Mouse (Mus musculus) liver, embryonic 12.5 days (tissue): Measurements from ENCODE around the gene Knstrn. TPM values are rescaled to one million over a fixed set of nuclear protein-coding genes. Genes with fewer than 3 reads are reported as not detected.

ENCODE experiments used
- ATAC-seq: fragments of 200-750 bp; cut with Nextera tagmentation; 2 replicates; pipeline ENCODE4 v1.8.0; 2017; ENCODE audit warnings: moderate number of reproducible peaks, mild to moderate bottlenecking, moderate library complexity
- H3K27ac ChIP-seq: fragments of 300-500 bp; sonication (generic); 2 replicates; pipeline ENCODE4 v1.5.1; 2016; ENCODE audit warnings: mild to moderate bottlenecking
- H3K27me3 ChIP-seq: fragments of 300-500 bp; sonication (generic); replicated peaks from 2 replicates; pipeline ENCODE4 v1.6.1; 2016; ENCODE audit warnings: mild to moderate bottlenecking, moderate library complexity
- H3K36me3 ChIP-seq: fragments of 300-500 bp; sonication (generic); 2 replicates; pipeline ENCODE4 v1.6.1; 2016; ENCODE audit warnings: mild to moderate bottlenecking, moderate library complexity
- H3K4me1 ChIP-seq: fragments of 300-500 bp; sonication (generic); 2 replicates; pipeline ENCODE4 v1.6.1; 2016
- H3K4me2 ChIP-seq: fragments of 300-500 bp; sonication (generic); 2 replicates; pipeline ENCODE4 v1.6.1; 2016; ENCODE audit warnings: mild to moderate bottlenecking, moderate library complexity
- H3K4me3 ChIP-seq: fragments of 300-500 bp; sonication (generic); 2 replicates; pipeline ENCODE4 v1.5.1; 2016; ENCODE audit warnings: mild to moderate bottlenecking, moderate library complexity
- H3K9ac ChIP-seq: fragments of 300-500 bp; sonication (generic); 2 replicates; pipeline ENCODE4 v1.6.1; 2016; ENCODE audit warnings: mild to moderate bottlenecking, moderate library complexity
- H3K9me3 ChIP-seq: fragments of 300-500 bp; sonication (generic); replicated peaks from 2 replicates; pipeline ENCODE4 v1.6.1; 2016; ENCODE audit warnings: mild to moderate bottlenecking, moderate library complexity
- WGBS: fragments of 180-500 bp; shearing (Covaris S2); methylation state at CpG from one replicate; pipeline ENCODE4 v1.1.7; 2016; ENCODE audit not compliant: insufficient replicate concordance; 5-methylcytosine and 5-hydroxymethylcytosine counted together
- polyA plus RNA-seq: library from polyadenylated mRNA; unstranded; fragments of >200 nt; fragmentation: Nextera tagmentation; extraction: Ambion mirVana; gene quantifications from 2 replicates; pipeline ENCODE4 v1.2.1, GENCODE M21; 2016

Gene Knstrn
- polyA plus RNA-seq, 1 experiment from 2014 or later = 92.8 TPM

DNA sequence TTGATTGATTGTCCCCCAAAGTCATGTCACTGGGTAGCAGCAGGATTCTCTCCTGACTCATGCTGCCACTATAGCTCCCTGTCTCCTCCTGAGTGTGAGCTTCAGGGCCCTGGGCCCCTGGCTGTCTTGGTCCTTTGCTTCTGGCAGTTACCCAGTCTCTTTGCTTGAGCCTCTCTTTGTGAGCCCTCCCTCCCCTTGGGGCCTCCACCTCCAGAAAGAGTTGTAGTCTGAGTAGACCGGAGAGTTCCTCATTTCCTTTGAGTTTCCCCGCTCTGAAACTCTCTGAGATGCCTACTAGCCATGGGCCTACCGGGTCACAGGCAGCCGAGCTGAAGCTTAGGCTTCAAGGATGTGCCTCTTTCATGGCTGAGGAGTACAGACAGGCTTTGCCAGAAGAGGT lies 20.2 kb upstream of the Knstrn start:
- peak overlapping the region; percentile 17; the same call in 1 of the 2 replicates for H3K27ac ChIP-seq

DNA sequence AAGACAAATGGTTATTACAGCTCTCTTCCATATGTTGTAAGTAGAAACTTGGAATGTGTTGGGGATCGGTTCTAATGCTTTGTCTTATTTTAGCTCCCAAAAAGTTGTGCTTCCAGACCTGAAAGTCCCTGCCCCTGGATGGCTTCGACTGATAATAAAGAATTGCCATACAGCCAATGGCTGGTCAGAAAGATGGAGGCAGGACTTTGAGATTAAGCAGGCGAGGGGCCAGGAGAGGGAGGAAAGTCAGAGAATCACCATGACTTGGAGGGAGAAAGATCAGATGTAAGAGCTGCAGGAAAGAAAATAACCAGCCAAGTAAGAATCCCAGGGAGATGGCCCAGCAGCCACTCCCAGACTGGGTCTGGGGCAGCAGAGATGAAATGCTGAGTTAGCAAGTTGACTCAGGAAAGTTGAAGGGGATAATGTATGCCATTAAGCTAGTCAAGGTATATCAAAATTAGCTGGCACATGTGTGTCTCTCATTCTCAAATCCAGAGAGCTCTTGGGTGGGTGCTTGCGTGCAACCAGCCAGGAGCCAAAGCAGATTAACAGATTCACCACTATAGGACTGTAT lies 11.2 kb upstream of the Knstrn start:
- Histone ChIP-seq H3K4me3 (peak overlapping the region; percentile 48), H3K4me1 (peaks cover 60% of the 10 kb centered on the region), H3K9me3 (no peaks in the 10 kb centered on the region), H3K27ac (peak overlapping the region; percentile 98), H3K27me3 (peaks cover 5% of the 10 kb centered on the region; the same call in 1 of the 2 replicates), H3K36me3 (no peaks in the 10 kb centered on the region), H3K4me2 (peak overlapping the region; percentile 70), H3K9ac (peak overlapping the region; percentile 58)
- ATAC-seq = peak; percentile 91
- WGBS = 34% methylated on average over 4 of the region's 4 CpGs

More for the DNA sequence above, 20.2 kb upstream of the Knstrn start:
- 46% methylated on average over 4 of the region's 4 CpGs for WGBS
- H3K4me3 ChIP-seq = no peak overlapping the region
- peaks cover 38% of the 10 kb centered on the region for H3K4me1 ChIP-seq
- no peak overlapping the region for H3K9ac ChIP-seq
- H3K36me3 ChIP-seq = no peaks in the 10 kb centered on the region
- no peak for ATAC-seq
- no peak overlapping the region for H3K4me2 ChIP-seq
- H3K27me3 ChIP-seq = peaks cover 45% of the 10 kb centered on the region; the same call in 1 of the 2 replicates
- H3K9me3 ChIP-seq = no peaks in the 10 kb centered on the region

DNA sequence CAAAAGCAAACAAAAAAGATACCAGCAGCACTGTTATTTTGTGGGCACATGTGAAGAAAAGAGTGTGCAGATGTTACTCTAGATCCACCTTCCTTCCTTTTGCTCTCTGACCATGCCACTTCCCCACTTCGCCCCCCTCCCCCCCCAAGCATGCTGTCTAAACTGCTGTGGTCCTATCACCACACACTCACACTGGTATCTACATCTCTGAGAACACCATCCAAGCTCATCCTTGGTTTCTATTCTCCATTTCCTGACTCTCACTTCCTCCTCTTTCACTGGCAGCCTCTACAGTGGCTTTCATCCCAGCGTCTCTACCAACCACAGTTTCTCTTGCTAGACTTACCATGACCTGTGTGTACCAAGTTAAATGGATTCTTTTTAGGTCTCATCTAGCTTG lies 9.3 kb upstream of the Knstrn start:
- peaks cover 60% of the 10 kb centered on the region for H3K4me1 ChIP-seq
- no peak overlapping the region for H3K4me3 ChIP-seq
- H3K9ac ChIP-seq = no peak overlapping the region
- H3K4me2 ChIP-seq = 0 out of 2 replicates have a peak overlapping the region, but pooled peaks have one; percentile 17
- H3K27ac ChIP-seq = peak overlapping the region; percentile 98
- no peaks in the 10 kb centered on the region for H3K36me3 ChIP-seq
- no peaks in the 10 kb centered on the region for H3K9me3 ChIP-seq
- no peak for ATAC-seq
- 44% methylated on average over 2 of the region's 2 CpGs for WGBS
- no peaks in the 10 kb centered on the region for H3K27me3 ChIP-seq

DNA sequence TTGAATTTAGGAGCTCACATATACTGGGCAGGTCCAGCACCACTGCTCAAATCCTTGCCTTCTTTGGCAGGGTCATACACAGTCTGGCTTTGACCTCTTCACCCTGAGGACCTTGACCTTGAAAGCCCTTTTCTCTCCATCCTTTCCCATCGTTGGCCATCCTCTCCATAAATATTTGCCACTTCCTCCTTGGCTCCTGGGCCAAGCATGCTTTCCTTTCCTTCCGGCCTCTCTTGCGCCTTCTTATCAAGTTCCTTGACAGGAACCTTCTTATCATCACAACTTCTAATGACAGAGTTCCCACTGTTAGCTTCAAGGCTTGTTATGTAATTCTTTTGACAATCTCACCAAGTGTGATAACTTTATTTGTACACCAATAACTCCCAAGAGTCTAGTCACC lies 8.7 kb upstream of the Knstrn start:
- H3K9ac ChIP-seq = peak overlapping the region; percentile 28; the same call in 1 of the 2 replicates
- H3K27ac ChIP-seq = peak overlapping the region; percentile 98
- H3K9me3 ChIP-seq = no peaks in the 10 kb centered on the region
- WGBS = 5% methylated on average over 3 of the region's 3 CpGs
- H3K4me3 ChIP-seq = no peak overlapping the region
- peak; percentile 7; the same call in 1 of the 2 replicates for ATAC-seq
- peaks cover 60% of the 10 kb centered on the region for H3K4me1 ChIP-seq
- no peaks in the 10 kb centered on the region for H3K27me3 ChIP-seq
- no peaks in the 10 kb centered on the region for H3K36me3 ChIP-seq
- H3K4me2 ChIP-seq = peak overlapping the region; percentile 17

DNA sequence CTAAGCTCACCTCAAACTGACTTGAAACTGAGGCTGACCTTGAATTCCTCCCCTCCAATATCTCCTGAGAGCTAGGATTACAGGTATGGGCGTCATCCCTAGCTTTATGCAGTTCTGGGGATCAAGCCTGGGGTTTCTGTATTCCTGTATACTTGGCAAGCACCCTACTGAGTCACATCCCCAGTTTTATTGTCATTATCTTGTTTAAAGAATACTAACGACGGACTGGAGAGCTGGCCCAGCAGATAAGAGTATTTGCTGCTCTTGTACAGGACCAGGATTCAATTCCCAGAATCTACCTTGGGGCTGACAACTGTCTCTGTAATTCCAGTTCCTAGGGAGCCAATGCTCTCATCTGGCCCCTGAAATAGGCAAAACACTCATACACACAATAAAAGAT lies 8.0 kb upstream of the Knstrn start:
- H3K4me1 ChIP-seq = peaks cover 54% of the 10 kb centered on the region
- peak; percentile 68 for ATAC-seq

GRCm38 (mm10) chr2:118806860-118807259 lies 6.9 kb upstream of the Knstrn start:
- no peak for ATAC-seq
- Histone ChIP-seq H3K4me1 (peaks cover 50% of the 10 kb centered on the region), H3K36me3 (no peaks in the 10 kb centered on the region), H3K27me3 (no peaks in the 10 kb centered on the region), H3K9ac (peak overlapping the region; percentile 47; the same call in 1 of the 2 replicates), H3K4me2 (no peak overlapping the region), H3K4me3 (no peak overlapping the region), H3K9me3 (no peaks in the 10 kb centered on the region), H3K27ac (peak overlapping the region; percentile 98)
- WGBS = 64% methylated on average over 4 of the region's 4 CpGs

More for the DNA sequence above, 8.0 kb upstream of the Knstrn start:
- Histone ChIP-seq H3K27me3 (no peaks in the 10 kb centered on the region), H3K9ac (peak overlapping the region; percentile 47), H3K4me3 (no peak overlapping the region), H3K36me3 (no peaks in the 10 kb centered on the region), H3K27ac (peak overlapping the region; percentile 98), H3K4me2 (peak overlapping the region; percentile 17), H3K9me3 (no peaks in the 10 kb centered on the region)
- 13% methylated on average over 3 of the region's 3 CpGs for WGBS

- no peaks in the 10 kb centered on the region for H3K27me3 ChIP-seq
- H3K27ac ChIP-seq = no peak overlapping the region
- H3K4me1 ChIP-seq = peaks cover 38% of the 10 kb centered on the region
- H3K9me3 ChIP-seq = no peaks in the 10 kb centered on the region
- ATAC-seq = no peak
- H3K4me2 ChIP-seq = no peak overlapping the region
- 66% methylated on average over 2 of the region's 2 CpGs for WGBS
- peaks cover 8% of the 10 kb centered on the region for H3K36me3 ChIP-seq
- H3K9ac ChIP-seq = no peak overlapping the region
- H3K4me3 ChIP-seq = no peak overlapping the region
These were observed 2.9 kb upstream of the Knstrn start for GRCm38 (mm10) chr2:118810861-118811260.

- no peak overlapping the region for H3K4me3 ChIP-seq
- H3K4me2 ChIP-seq = no peak overlapping the region
- no peaks in the 10 kb centered on the region for H3K27me3 ChIP-seq
- H3K9ac ChIP-seq = no peak overlapping the region
- WGBS = 15% methylated on average over 1 of the region's 1 CpGs
- H3K9me3 ChIP-seq = no peaks in the 10 kb centered on the region
- H3K4me1 ChIP-seq = peaks cover 27% of the 10 kb centered on the region
- no peak overlapping the region for H3K27ac ChIP-seq
- no peak for ATAC-seq
- H3K36me3 ChIP-seq = peaks cover 23% of the 10 kb centered on the region
These were observed 1.1 kb upstream of the Knstrn start for GRCm38 (mm10) chr2:118812724-118813123.

- Histone ChIP-seq H3K27ac (no peak overlapping the region), H3K27me3 (no peaks in the 10 kb centered on the region), H3K4me1 (no peaks in the 10 kb centered on the region), H3K4me2 (no peak overlapping the region), H3K4me3 (no peak overlapping the region), H3K9me3 (peaks cover 17% of the 10 kb centered on the region; the same call in 1 of the 2 replicates), H3K36me3 (peaks cover 91% of the 10 kb centered on the region), H3K9ac (no peak overlapping the region)
- WGBS = 79% methylated on average over 5 of the region's 5 CpGs
- ATAC-seq = no peak
These were observed 9.0 kb downstream of the Knstrn start for GRCm38 (mm10) chr2:118822800-118823199.

DNA sequence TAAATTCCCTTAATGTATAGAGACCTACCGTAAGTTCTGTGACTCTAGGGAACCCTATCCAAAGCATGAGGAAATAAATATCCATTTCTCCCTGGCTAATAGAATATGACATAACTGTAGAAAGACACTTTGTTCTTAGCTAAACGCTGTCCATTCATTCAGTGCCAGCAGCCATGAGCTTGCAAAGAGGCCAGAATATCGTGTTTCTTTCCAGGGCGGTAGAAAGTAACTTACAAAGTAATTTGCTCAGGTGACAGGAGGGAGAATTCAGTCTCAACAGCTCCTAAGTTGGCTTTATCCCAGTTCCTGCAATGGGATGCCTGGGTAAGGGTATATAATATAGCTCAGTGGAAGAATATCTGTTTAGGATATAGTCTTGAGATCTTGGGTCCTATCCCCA lies 10.6 kb downstream of the Knstrn start:
- Histone ChIP-seq H3K36me3 (peaks cover 91% of the 10 kb centered on the region), H3K9ac (no peak overlapping the region), H3K4me1 (no peaks in the 10 kb centered on the region), H3K27me3 (no peaks in the 10 kb centered on the region), H3K27ac (no peak overlapping the region), H3K4me3 (no peak overlapping the region), H3K9me3 (peaks cover 13% of the 10 kb centered on the region; the same call in 1 of the 2 replicates), H3K4me2 (no peak overlapping the region)
- no peak for ATAC-seq
- WGBS = 91% methylated on average over 4 of the region's 4 CpGs

GRCm38 (mm10) chr2:118829096-118829495 lies 15.3 kb downstream of the Knstrn start:
- no peaks in the 10 kb centered on the region for H3K27me3 ChIP-seq
- ATAC-seq = no peak
- H3K4me3 ChIP-seq = no peak overlapping the region
- H3K27ac ChIP-seq = no peak overlapping the region
- no peak overlapping the region for H3K9ac ChIP-seq
- no peak overlapping the region for H3K4me2 ChIP-seq
- peaks cover 98% of the 10 kb centered on the region for H3K36me3 ChIP-seq
- H3K4me1 ChIP-seq = no peaks in the 10 kb centered on the region
- peaks cover 7% of the 10 kb centered on the region; the same call in 1 of the 2 replicates for H3K9me3 ChIP-seq
- WGBS = 85% methylated on average over 5 of the region's 5 CpGs

GRCm38 (mm10) chr2:118834061-118834460 lies 20.3 kb downstream of the Knstrn start:
- H3K4me2 ChIP-seq = no peak overlapping the region
- no peak overlapping the region for H3K9ac ChIP-seq
- peaks cover 73% of the 10 kb centered on the region for H3K36me3 ChIP-seq
- no peak overlapping the region for H3K4me3 ChIP-seq
- no peak for ATAC-seq
- H3K9me3 ChIP-seq = no peaks in the 10 kb centered on the region
- H3K27ac ChIP-seq = no peak overlapping the region
- 0 out of 2 replicates have a peak, but pooled peaks cover under 1% of the 10 kb centered on the region for H3K27me3 ChIP-seq
- 91% methylated on average over 6 of the region's 6 CpGs for WGBS
- peaks cover 4% of the 10 kb centered on the region; the same call in 1 of the 2 replicates for H3K4me1 ChIP-seq
